Mouse (Mus musculus) liver, embryonic 16.5 days (tissue): ENCODE data around the gene Gm17949. TPM values are rescaled to one million over a fixed set of nuclear protein-coding genes. Genes with fewer than 3 reads are reported as not detected.

ENCODE experiments used
- ATAC-seq: fragments of 200-750 bp; cut with Nextera tagmentation; 2 replicates; pipeline ENCODE4 v1.8.0; 2017; ENCODE audit warnings: low read depth, mild to moderate bottlenecking, moderate number of reproducible peaks, moderate library complexity
- H3K27ac ChIP-seq: fragments of 300-500 bp; sonication (generic); 2 replicates; pipeline ENCODE4 v1.5.1; 2014; ENCODE audit warnings: mild to moderate bottlenecking, low read length
- H3K27me3 ChIP-seq: fragments of 300-500 bp; sonication (generic); 2 replicates; pipeline ENCODE4 v1.6.1; 2014; ENCODE audit warnings: low read depth, low read length, mixed read lengths; ENCODE audit not compliant: control insufficient read depth, insufficient read depth
- H3K36me3 ChIP-seq: fragments of 300-500 bp; sonication (generic); 2 replicates; pipeline ENCODE4 v1.6.1; 2014; ENCODE audit warnings: mild to moderate bottlenecking; ENCODE audit not compliant: control insufficient read depth, insufficient read depth
- H3K4me1 ChIP-seq: fragments of 300-500 bp; sonication (generic); 2 replicates; pipeline ENCODE4 v1.6.1; 2014; ENCODE audit warnings: low read depth, low read length, mixed read lengths; ENCODE audit not compliant: control insufficient read depth
- H3K4me2 ChIP-seq: fragments of 300-500 bp; sonication (generic); 2 replicates; pipeline ENCODE4 v1.6.1; 2014; ENCODE audit warnings: low read depth, low read length, mixed read lengths
- H3K4me3 ChIP-seq: fragments of 300-500 bp; sonication (generic); 2 replicates; pipeline ENCODE4 v1.5.1; 2014; ENCODE audit warnings: low read depth, mild to moderate bottlenecking, low read length
- H3K9ac ChIP-seq: fragments of 300-500 bp; sonication (generic); 2 replicates; pipeline ENCODE4 v1.6.1; 2014; ENCODE audit warnings: low read depth, low read length
- H3K9me3 ChIP-seq: fragments of 300-500 bp; sonication (generic); replicated peaks from 2 replicates; pipeline ENCODE4 v1.6.1; 2016; ENCODE audit warnings: low read length; ENCODE audit not compliant: control insufficient read depth
- WGBS: fragments of 180-500 bp; shearing (Covaris S2); extraction: QIAGEN DNeasy Blood & Tissue Kit; methylation state at CpG from one replicate; pipeline ENCODE4 v1.1.7; 2014; ENCODE audit not compliant: insufficient replicate concordance; 5-methylcytosine and 5-hydroxymethylcytosine counted together
- polyA plus RNA-seq: library from polyadenylated mRNA; unstranded; fragments of >200 nt; fragmentation: Nextera tagmentation; extraction: Ambion mirVana; gene quantifications from 2 replicates; pipeline ENCODE4 v1.2.1, GENCODE M21; 2015

Gene Gm17949
- polyA plus RNA-seq, 1 experiment from 2014 or later, result 0.21 TPM

DNA sequence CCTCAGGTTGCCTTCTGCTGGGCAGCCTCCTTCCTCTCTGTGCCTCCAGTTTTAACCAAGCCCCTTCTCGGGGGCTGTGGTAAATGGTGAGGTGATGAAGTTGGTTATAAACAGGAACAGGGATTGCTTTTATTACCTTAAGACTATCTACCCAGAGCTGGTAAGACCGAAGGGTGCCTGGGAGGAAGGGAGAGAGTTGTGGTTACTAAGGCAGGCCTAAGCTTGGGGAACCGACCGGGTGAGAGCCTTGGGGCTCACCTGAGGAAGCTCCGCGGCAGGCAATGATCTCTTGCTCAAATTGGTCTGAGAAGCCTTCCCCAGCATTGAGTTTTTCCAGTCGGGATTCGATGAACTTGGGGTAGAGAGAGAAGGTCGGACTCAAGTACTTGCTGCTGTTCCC lies 59.0 kb downstream of the Gm17949 start:
- Histone ChIP-seq H3K27me3 (no peaks in the 10 kb centered on the region), H3K4me3 (no peak overlapping the region), H3K36me3 (no peaks in the 10 kb centered on the region), H3K4me2 (no peak overlapping the region), H3K4me1 (peaks cover 5% of the 10 kb centered on the region; the same call in 1 of the 2 replicates), H3K27ac (no peak overlapping the region), H3K9ac (no peak overlapping the region), H3K9me3 (no peaks in the 10 kb centered on the region)
- ATAC-seq, result no peak
- WGBS, result 19% methylated on average over 9 of the region's 9 CpGs

DNA sequence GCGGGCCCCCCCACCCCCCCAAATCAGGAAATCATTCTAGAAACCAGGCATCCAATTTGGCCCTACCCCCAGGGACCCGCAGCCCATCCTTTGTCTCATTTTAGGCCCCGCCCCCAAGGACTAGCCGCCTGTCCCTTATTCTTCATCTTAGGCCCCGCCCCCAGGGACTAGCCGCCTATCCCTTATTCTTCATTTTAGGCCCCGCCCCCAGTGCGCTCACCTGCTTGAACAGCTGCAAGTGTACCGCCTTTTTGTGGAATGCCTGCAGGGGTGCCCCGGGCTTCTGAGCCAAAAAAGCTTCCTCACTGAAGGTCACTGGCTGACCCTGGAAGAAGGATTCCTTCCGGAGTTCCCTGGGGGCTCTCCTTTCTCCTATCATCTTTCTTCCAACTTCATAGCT lies 59.4 kb downstream of the Gm17949 start:
- no peak overlapping the region for H3K4me2 ChIP-seq
- WGBS, result 22% methylated on average over 11 of the region's 11 CpGs
- H3K27ac ChIP-seq, result no peak overlapping the region
- H3K27me3 ChIP-seq, result no peaks in the 10 kb centered on the region
- no peak for ATAC-seq
- H3K9ac ChIP-seq, result no peak overlapping the region
- H3K4me1 ChIP-seq, result peaks cover 5% of the 10 kb centered on the region; the same call in 1 of the 2 replicates
- no peak overlapping the region for H3K4me3 ChIP-seq
- H3K9me3 ChIP-seq, result no peaks in the 10 kb centered on the region
- H3K36me3 ChIP-seq, result no peaks in the 10 kb centered on the region

Other genes starting within 250 kb of the Gm17949 start
- gene Dus3l, start 246.7 kb upstream of the Gm17949 start, polyA plus RNA-seq, result 11.4 and 12.2 TPM in 2 replicates
- 0.42 and 0.44 TPM in 2 replicates for gene Prr22, start 241.2 kb upstream of the Gm17949 start, polyA plus RNA-seq
- gene Rfx2, start 180.5 kb upstream of the Gm17949 start, polyA plus RNA-seq, result 12.4 and 12.6 TPM in 2 replicates
- gene Acsbg2, start 137.0 kb upstream of the Gm17949 start, polyA plus RNA-seq, result not detected in 2 replicates
- gene 1700061G19Rik, start 136.0 kb upstream of the Gm17949 start, polyA plus RNA-seq, result 0.02 and 0.05 TPM in 2 replicates
- gene Mllt1, start 76.1 kb upstream of the Gm17949 start, polyA plus RNA-seq, result 6.2 and 7.6 TPM in 2 replicates
- not detected in 2 replicates for gene Acer1, start 29.3 kb upstream of the Gm17949 start, polyA plus RNA-seq
- gene Clpp, start 21.2 kb upstream of the Gm17949 start, polyA plus RNA-seq, result 62.4 and 62.7 TPM in 2 replicates
- 15.9 and 19.6 TPM in 2 replicates for gene Alkbh7, start 14.1 kb upstream of the Gm17949 start, polyA plus RNA-seq
- gene Pspn, start 11.5 kb upstream of the Gm17949 start, polyA plus RNA-seq, result not detected in 2 replicates
- 45.4 and 47.0 TPM in 2 replicates for gene Gtf2f1, start 181 bp upstream of the Gm17949 start, polyA plus RNA-seq
- gene Khsrp, start 20.1 kb downstream of the Gm17949 start, polyA plus RNA-seq, result 9.6 and 11.1 TPM in 2 replicates
- not detected in 2 replicates for gene Slc25a41, start 30.2 kb downstream of the Gm17949 start, polyA plus RNA-seq
- gene Crb3, start 47.6 kb downstream of the Gm17949 start, polyA plus RNA-seq, result 12.1 and 13.1 TPM in 2 replicates
- gene Slc25a23, start 48.4 kb downstream of the Gm17949 start, polyA plus RNA-seq, result 4.4 and 7.0 TPM in 2 replicates
- gene Dennd1c, start 67.0 kb downstream of the Gm17949 start, polyA plus RNA-seq, result 4.0 and 4.3 TPM in 2 replicates
- gene Tubb4a, start 76.3 kb downstream of the Gm17949 start, polyA plus RNA-seq, result 0.36 and 0.60 TPM in 2 replicates
- gene Tnfsf9, start 93.9 kb downstream of the Gm17949 start, polyA plus RNA-seq, result 0.48 and 0.67 TPM in 2 replicates
- not detected in 2 replicates for gene Cd70, start 138.3 kb downstream of the Gm17949 start, polyA plus RNA-seq
- 1.3 and 1.4 TPM in 2 replicates for gene Tnfsf14, start 182.7 kb downstream of the Gm17949 start, polyA plus RNA-seq
- gene C3, start 216.7 kb downstream of the Gm17949 start, polyA plus RNA-seq, result 494 and 609 TPM in 2 replicates
- 11.4 and 12.6 TPM in 2 replicates for gene Gpr108, start 237.0 kb downstream of the Gm17949 start, polyA plus RNA-seq
- 10.4 TPM in 2 replicates for gene Trip10, start 238.0 kb downstream of the Gm17949 start, polyA plus RNA-seq